ENCODE assay signal across 13 mouse cellular contexts in genomic region chr16:32866713-32867112, GRCm38 (mm10). TPM values are rescaled to one million over a fixed set of nuclear protein-coding genes. Genes with fewer than 3 reads are reported as not detected.
DNase-seq lines count a peak whose midpoint lies in the region; ATAC-seq and TF ChIP-seq lines count a peak whose summit lies in the region.
"Had no signal": no experiment of that assay in that cellular context is flagged by ENCODE, and none has a peak within 500 bp of the region (broad histone marks: within the 10 kb centered on the region; RNA-seq: fewer than 3 reads in every experiment).

No protein-coding gene starts in this region.

- in situ Hi-C loops in CH12.LX (cut with MboI; ENCODE audit: low pct_ligation_motif_present, low pct_unique_long_range_greater_than_20kb, low sequenced_read_pairs): no loop called here

- no peak for TF ChIP-seq POLR2A in CH12.LX (IDR thresholded peaks at IDR 0.05; ENCODE audit: low read depth, low read length)

- TF ChIP-seq RAD21 in CH12.LX (IDR thresholded peaks at IDR 0.05; ENCODE audit: low read depth, low read length): no peak

- peak overlapping the region; percentile 94 for H3K27ac ChIP-seq in heart, embryonic 16.5 days (ENCODE audit: low read length)
- H3K27ac ChIP-seq in CH12.LX (ENCODE audit: insufficient read depth, low read depth): peak overlapping the region; percentile 31; the same call in 1 of the 2 replicates
- no peak overlapping the region for H3K27ac ChIP-seq in forebrain, embryonic 12.5 days
- no peak overlapping the region for H3K27ac ChIP-seq in liver, postnatal 0 days (ENCODE audit: low read depth)

- no peaks in the 10 kb centered on the region for H3K36me3 ChIP-seq in heart, embryonic 16.5 days (ENCODE audit: control insufficient read depth, insufficient read depth)
- peaks cover 0 to 14% of the 10 kb centered on the region in 2 experiments for H3K36me3 ChIP-seq in CH12.LX (replicated peaks in 1 of 2; ENCODE audit: control insufficient read depth in 1 of 2, insufficient read depth in 1 of 2, low read length in 1 of 2)
- H3K36me3 ChIP-seq in forebrain, embryonic 12.5 days (replicated peaks): no peaks in the 10 kb centered on the region
- H3K36me3 ChIP-seq in liver, postnatal 0 days (replicated peaks; ENCODE audit: insufficient read depth, low read length): no peaks in the 10 kb centered on the region

- no peaks in the 10 kb centered on the region for H3K9me3 ChIP-seq in heart, embryonic 16.5 days (replicated peaks; ENCODE audit: control insufficient read depth, low read length)
- H3K9me3 ChIP-seq in CH12.LX (replicated peaks; ENCODE audit: low read length): no peaks in the 10 kb centered on the region
- no peaks in the 10 kb centered on the region for H3K9me3 ChIP-seq in forebrain, embryonic 12.5 days
- no peaks in the 10 kb centered on the region for H3K9me3 ChIP-seq in liver, postnatal 0 days (ENCODE audit: low read length)

- no peak for TF ChIP-seq CTCF in CH12.LX (conservative IDR thresholded peaks at IDR 0.05 in 1 of 2, IDR thresholded peaks at IDR 0.05 in 1 of 2; ENCODE audit: low read depth in 2 of 2, low read length in 2 of 2)
- TF ChIP-seq CTCF in liver, postnatal 0 days (IDR thresholded peaks at IDR 0.05; ENCODE audit: low read depth): no peak

- dilution Hi-C loops in CH12.LX (cut with MboI; ENCODE audit: extremely low pct_ligation_motif_present, extremely low pct_unique_long_range_greater_than_20kb, low sequenced_read_pairs): no loop called here

- H3K4me3 ChIP-seq in heart, embryonic 16.5 days (ENCODE audit: low read length): peak overlapping the region; percentile 90
- H3K4me3 ChIP-seq in CH12.LX (replicated peaks in 1 of 3; ENCODE audit: low read depth in 2 of 3, low read length in 2 of 3, poor library complexity in 1 of 3): peak overlapping the region; percentile 43 to 57 (median 54)
- peak overlapping the region; percentile 81; the same call in 1 of the 2 replicates for H3K4me3 ChIP-seq in forebrain, embryonic 12.5 days (replicated peaks)
- H3K4me3 ChIP-seq in liver, postnatal 0 days (ENCODE audit: low read depth, low read length): no peak overlapping the region

- no peak for ATAC-seq in heart, embryonic 16.5 days (replicated peaks; ENCODE audit: extremely low read depth, insufficient read depth, low FRiP score)
- no peak for ATAC-seq in forebrain, embryonic 12.5 days (ENCODE audit: low FRiP score)
- ATAC-seq in liver, postnatal 0 days: no peak
- no peak for ATAC-seq in erythroblast, adult 5-6 weeks (replicated peaks; ENCODE audit: low FRiP score, poor library complexity, severe bottlenecking)

- DNase-seq in heart, adult 18-20 months: no peak
- peak; percentile 64 for DNase-seq in CH12.LX (ENCODE audit: extremely low read depth)
- no peak for DNase-seq in liver, postnatal 0 days
- DNase-seq in right cerebral cortex, postnatal 10 days (ENCODE audit: low spot score in 2 of 2): no peak
- no peak for DNase-seq in thymus, postnatal 10 days (ENCODE audit: low spot score in 2 of 2)
- DNase-seq: adrenal gland, postnatal 14 days; embryo, embryonic 11 days had no signal

- H3K27me3 ChIP-seq in heart, embryonic 16.5 days (ENCODE audit: control insufficient read depth, insufficient read depth, low read length): no peaks in the 10 kb centered on the region
- no peaks in the 10 kb centered on the region for H3K27me3 ChIP-seq in CH12.LX (replicated peaks)
- H3K27me3 ChIP-seq in forebrain, embryonic 12.5 days: no peaks in the 10 kb centered on the region
- H3K27me3 ChIP-seq in liver, postnatal 0 days (ENCODE audit: insufficient read depth, low read length): no peaks in the 10 kb centered on the region

- H3K4me2 ChIP-seq in heart, embryonic 16.5 days (ENCODE audit: low read depth, low read length): peak overlapping the region; percentile 76
- H3K4me2 ChIP-seq in CH12.LX (ENCODE audit: insufficient read depth, low read depth, poor library complexity, severe bottlenecking): peak overlapping the region; percentile 17
- H3K4me2 ChIP-seq in forebrain, embryonic 12.5 days: peak overlapping the region; percentile 85
- peak overlapping the region; percentile 89; the same call in 1 of the 2 replicates for H3K4me2 ChIP-seq in liver, postnatal 0 days (ENCODE audit: low read depth, low read length)

- peaks cover 23% of the 10 kb centered on the region for H3K4me1 ChIP-seq in heart, embryonic 16.5 days (ENCODE audit: control insufficient read depth, insufficient read depth, low read length)
- H3K4me1 ChIP-seq in CH12.LX (ENCODE audit: control insufficient read depth in 1 of 2, insufficient read depth in 2 of 2): peaks cover 32 to 88% of the 10 kb centered on the region in 2 experiments
- peaks cover 24% of the 10 kb centered on the region for H3K4me1 ChIP-seq in forebrain, embryonic 12.5 days
- peaks cover 9% of the 10 kb centered on the region; the same call in 1 of the 2 replicates for H3K4me1 ChIP-seq in liver, postnatal 0 days (ENCODE audit: insufficient read depth)

- 75% methylated on average over 5 of the region's 5 CpGs for WGBS in heart, embryonic 16.5 days
- 89% methylated on average over 5 of the region's 5 CpGs for WGBS in forebrain, embryonic 12.5 days
- WGBS in liver, postnatal 0 days (ENCODE audit: insufficient replicate concordance): 72% methylated on average over 5 of the region's 5 CpGs

- TF ChIP-seq EP300 in CH12.LX (IDR thresholded peaks at IDR 0.05; ENCODE audit: low read length): peak; percentile 9; the same call in 1 of the 2 replicates
- no peak for TF ChIP-seq EP300 in liver, postnatal 0 days (IDR thresholded peaks at IDR 0.05; ENCODE audit: low read depth)

- no peaks in the 10 kb centered on the region; the same call in 1 of the 2 replicates for H3K79me2 ChIP-seq in CH12.LX (replicated peaks; ENCODE audit: control insufficient read depth, extremely low read depth, insufficient read depth, poor library complexity, severe bottlenecking)

- peak overlapping the region; percentile 93 for H3K9ac ChIP-seq in heart, embryonic 16.5 days (ENCODE audit: low read length)
- peak overlapping the region; percentile 42 for H3K9ac ChIP-seq in CH12.LX (ENCODE audit: insufficient read depth, low read depth)
- no peak overlapping the region for H3K9ac ChIP-seq in forebrain, embryonic 12.5 days
- no peak overlapping the region for H3K9ac ChIP-seq in liver, postnatal 0 days (replicated peaks)

TF ChIP-seq in CH12.LX, 34 proteins besides CTCF, POLR2A, EP300 and RAD21 (continues in another document):
- peak; percentile 31; the same call in 1 of the 2 replicates for TF ChIP-seq MEF2A (IDR thresholded peaks at IDR 0.05; ENCODE audit: borderline replicate concordance, low read depth, low read length)
- 0 out of 2 replicates have a peak, but pooled peaks have one; percentile 37 for TF ChIP-seq JUND (conservative IDR thresholded peaks at IDR 0.05; ENCODE audit: low read depth, low read length)
- peak; percentile 6; the same call in 1 of the 2 replicates for TF ChIP-seq ZNF384 (IDR thresholded peaks at IDR 0.05; ENCODE audit: low read depth, low read length)
- TF ChIP-seq TBP (conservative IDR thresholded peaks at IDR 0.05; ENCODE audit: low read depth, low read length): no peak
- 0 out of 2 replicates have a peak, but pooled peaks have one; percentile 30 for TF ChIP-seq ETS1 (conservative IDR thresholded peaks at IDR 0.05; ENCODE audit: low read depth, low read length)

RNA-seq across cellular contexts. Expression of gene Fyttd1, which starts 10.6 kb away (rescaled TPM):
- 116 and 119 TPM in 2 replicates for polyA plus RNA-seq in heart, embryonic 16.5 days (2015; fragmentation: Nextera tagmentation; extraction: Ambion mirVana)
- 100 to 1,000 TPM; 105 to 106 TPM for total RNA-seq in heart, adult 18-20 months (2021)
- total RNA-seq in CH12.LX (2012; rRNA removed) (163 and 168 TPM in 2 replicates), CH12.LX (2014; rRNA removed) (264 and 297 TPM in 2 replicates)
- polyA plus RNA-seq in CH12.LX (2012; ENCODE audit: insufficient read length, low read depth): 148 and 164 TPM in 2 replicates
- polyA plus RNA-seq in forebrain, embryonic 12.5 days (2016; fragmentation: Nextera tagmentation; extraction: Ambion mirVana): 122 and 125 TPM in 2 replicates
- 36.6 and 40.6 TPM in 2 replicates for polyA plus RNA-seq in liver, postnatal 0 days (2015; fragmentation: Nextera tagmentation; extraction: Ambion mirVana)
- total RNA-seq in erythroblast, adult 5-6 weeks (2015; ENCODE audit: low replicate concordance): 5.6 and 6.0 TPM in 2 replicates
- 9.5 and 11.8 TPM in 2 replicates for total RNA-seq in erythroblast, adult 5-6 weeks (2017; ENCODE audit: low replicate concordance)

RNA-seq across cellular contexts. Expression of gene Rubcn, which starts 10.9 kb away (rescaled TPM):
- 32.7 and 33.2 TPM in 2 replicates for polyA plus RNA-seq in heart, embryonic 16.5 days (2015; fragmentation: Nextera tagmentation; extraction: Ambion mirVana)
- 10 to 100 TPM; 28.3 to 29.7 TPM for total RNA-seq in heart, adult 18-20 months (2021)
- total RNA-seq in CH12.LX (2012; rRNA removed) (21.0 and 28.0 TPM in 2 replicates), CH12.LX (2014; rRNA removed) (38.3 and 40.4 TPM in 2 replicates)
- polyA plus RNA-seq in CH12.LX (2012; ENCODE audit: insufficient read length, low read depth): 22.2 and 27.7 TPM in 2 replicates
- 26.5 and 27.4 TPM in 2 replicates for polyA plus RNA-seq in forebrain, embryonic 12.5 days (2016; fragmentation: Nextera tagmentation; extraction: Ambion mirVana)
- polyA plus RNA-seq in liver, postnatal 0 days (2015; fragmentation: Nextera tagmentation; extraction: Ambion mirVana): 4.0 and 4.3 TPM in 2 replicates
- total RNA-seq in erythroblast, adult 5-6 weeks (2015; ENCODE audit: low replicate concordance): 2.9 and 7.7 TPM in 2 replicates
- total RNA-seq in erythroblast, adult 5-6 weeks (2017; ENCODE audit: low replicate concordance): 2.5 and 5.3 TPM in 2 replicates

RNA-seq across cellular contexts. Expression of gene Lrch3, which starts 47.2 kb away (rescaled TPM):
- 15.0 and 16.8 TPM in 2 replicates for polyA plus RNA-seq in heart, embryonic 16.5 days (2015; fragmentation: Nextera tagmentation; extraction: Ambion mirVana)
- total RNA-seq in heart, adult 18-20 months (2021): 10 to 100 TPM; 19.9 to 21.4 TPM
- total RNA-seq in CH12.LX (2012; rRNA removed): 11.4 and 11.9 TPM in 2 replicates
- 15.6 and 16.1 TPM in 2 replicates for total RNA-seq in CH12.LX (2014; rRNA removed)
- 16.6 and 20.7 TPM in 2 replicates for polyA plus RNA-seq in CH12.LX (2012; ENCODE audit: insufficient read length, low read depth)
- 46.5 and 49.4 TPM in 2 replicates for polyA plus RNA-seq in forebrain, embryonic 12.5 days (2016; fragmentation: Nextera tagmentation; extraction: Ambion mirVana)
- 2.6 and 4.3 TPM in 2 replicates for polyA plus RNA-seq in liver, postnatal 0 days (2015; fragmentation: Nextera tagmentation; extraction: Ambion mirVana)
- 9.8 and 10.2 TPM in 2 replicates for total RNA-seq in erythroblast, adult 5-6 weeks (2015; ENCODE audit: low replicate concordance)
- total RNA-seq in erythroblast, adult 5-6 weeks (2017; ENCODE audit: low replicate concordance): 7.4 and 18.0 TPM in 2 replicates

RNA-seq across cellular contexts. Expression of gene Smbd1, which starts 56.4 kb away (rescaled TPM):
- not detected in 2 replicates for polyA plus RNA-seq in heart, embryonic 16.5 days (2015; fragmentation: Nextera tagmentation; extraction: Ambion mirVana)
- not detected for total RNA-seq in heart, adult 18-20 months (2021)
- total RNA-seq in CH12.LX (2012; rRNA removed): not detected in 2 replicates
- total RNA-seq in CH12.LX (2014; rRNA removed): not detected in 2 replicates
- polyA plus RNA-seq in CH12.LX (2012; ENCODE audit: insufficient read length, low read depth): not detected in 2 replicates
- polyA plus RNA-seq in forebrain, embryonic 12.5 days (2016; fragmentation: Nextera tagmentation; extraction: Ambion mirVana): not detected in 2 replicates
- 0.33 TPM in 1 of 2 replicates, not detected in the other for polyA plus RNA-seq in liver, postnatal 0 days (2015; fragmentation: Nextera tagmentation; extraction: Ambion mirVana)
- not detected in 2 replicates for total RNA-seq in erythroblast, adult 5-6 weeks (2015; ENCODE audit: low replicate concordance)
- total RNA-seq in erythroblast, adult 5-6 weeks (2017; ENCODE audit: low replicate concordance): not detected in 2 replicates
- total RNA-seq: adrenal gland, postnatal 14 days; granulocyte monocyte progenitor cell, adult 5-6 weeks; layer of hippocampus, postnatal 25 days had no signal
- polyA plus RNA-seq: testis, adult 2 months had no signal

Comparison
In these comparisons a context has a peak if more than half of its experiments do, and no peak if none do; other contexts are left out.
1. H3K27ac ChIP-seq: peak in heart, embryonic 16.5 days (single experiment) and CH12.LX (single experiment); none in forebrain, embryonic 12.5 days (single experiment) and liver, postnatal 0 days (single experiment).
2. H3K4me2 ChIP-seq: peak in every context shown above with its lines; median percentile 89 in liver, postnatal 0 days; 85 in forebrain, embryonic 12.5 days; 76 in heart, embryonic 16.5 days; 17 in CH12.LX.
3. H3K9ac ChIP-seq: peak in heart, embryonic 16.5 days (single experiment) and CH12.LX (single experiment); none in forebrain, embryonic 12.5 days (single experiment) and liver, postnatal 0 days (single experiment).